Mouse (Mus musculus): ENCODE measurements around the gene Bbs5.

- TF ChIP-seq CTCF (conservative IDR thresholded peaks at IDR 0.05; ENCODE audit: low read length) (no peak), POU5F1 (IDR thresholded peaks at IDR 0.05; ENCODE audit: borderline replicate concordance, low read length) (no peak)
Measured at GRCm38 (mm10) chr2:69606621-69607020, 40.4 kb upstream of the Bbs5 start.

Measured in E14TG2a.4 (cell line).